Mouse (Mus musculus) frontal cortex, adult (tissue): ENCODE data around the gene Dcbld2.

Experiments used
- ATAC-seq: cut with Nextera tagmentation; 2 replicates; pipeline ENCODE4 v1.9.2; 2017; ENCODE audit warnings: mild to moderate bottlenecking, moderate library complexity, mixed read lengths; ENCODE audit not compliant: low TSS enrichment

The Dcbld2 gene

DNA sequence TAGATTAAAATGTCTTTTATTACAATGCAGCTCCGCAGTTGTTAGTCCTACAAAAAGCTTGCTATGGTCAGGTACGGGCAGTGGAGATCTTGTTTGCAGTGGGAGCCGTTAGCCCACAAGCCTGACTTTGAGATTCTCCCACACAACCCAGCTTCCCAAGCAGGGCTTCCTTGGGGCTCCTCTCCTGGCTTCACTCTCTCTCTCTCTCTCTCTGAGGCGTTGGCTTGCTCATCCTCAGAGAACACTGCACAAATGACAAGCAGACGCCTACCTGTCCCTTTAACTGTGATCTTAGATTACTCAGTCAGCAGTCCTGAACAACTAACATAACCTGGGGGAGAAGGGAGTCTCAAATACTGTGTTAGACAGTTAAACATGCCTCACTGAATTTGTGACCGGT is 79.6 kb downstream of the Dcbld2 start:
- peak; percentile 83 for ATAC-seq

- ATAC-seq = no peak
Observed at GRCm38 (mm10) chr16:58496791-58497190, 88.5 kb downstream of the Dcbld2 start.

GRCm38 (mm10) chr16:58497886-58498713 is 89.9 kb downstream of the Dcbld2 start:
- ATAC-seq = peak; percentile 48

GRCm38 (mm10) chr16:58499172-58499584 is 90.9 kb downstream of the Dcbld2 start:
- ATAC-seq = 0 out of 2 replicates have a peak, but pooled peaks have one; percentile 5

GRCm38 (mm10) chr16:58499650-58500049 is 91.4 kb downstream of the Dcbld2 start:
- no peak for ATAC-seq

DNA sequence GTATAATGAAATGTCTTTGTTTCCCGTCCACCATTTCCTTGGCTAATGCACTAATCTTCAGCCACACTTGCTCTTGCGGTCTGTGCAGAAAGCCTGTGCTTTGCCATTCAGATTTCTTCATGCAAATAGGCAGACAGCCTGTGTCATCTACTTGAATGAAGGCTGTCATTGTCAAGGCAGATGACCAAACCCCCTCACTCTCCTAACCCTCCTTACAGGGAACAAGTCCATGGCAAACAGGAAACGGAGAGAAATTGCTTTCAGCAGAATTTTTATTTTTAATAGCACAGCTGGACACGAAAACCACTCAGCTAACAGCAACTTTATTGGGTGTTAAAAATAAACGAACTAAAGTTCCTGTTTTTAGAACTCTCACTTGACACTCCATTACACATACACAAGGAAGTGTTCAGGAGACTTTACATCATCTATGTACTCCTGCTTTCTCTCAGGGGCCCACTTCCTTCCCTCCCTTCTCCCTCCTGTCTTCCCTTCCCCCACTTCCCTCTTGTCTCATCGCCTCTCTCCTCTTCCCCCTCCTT is 93.6 kb downstream of the Dcbld2 start:
- peak; percentile 20; the same call in 1 of the 2 replicates for ATAC-seq

DNA sequence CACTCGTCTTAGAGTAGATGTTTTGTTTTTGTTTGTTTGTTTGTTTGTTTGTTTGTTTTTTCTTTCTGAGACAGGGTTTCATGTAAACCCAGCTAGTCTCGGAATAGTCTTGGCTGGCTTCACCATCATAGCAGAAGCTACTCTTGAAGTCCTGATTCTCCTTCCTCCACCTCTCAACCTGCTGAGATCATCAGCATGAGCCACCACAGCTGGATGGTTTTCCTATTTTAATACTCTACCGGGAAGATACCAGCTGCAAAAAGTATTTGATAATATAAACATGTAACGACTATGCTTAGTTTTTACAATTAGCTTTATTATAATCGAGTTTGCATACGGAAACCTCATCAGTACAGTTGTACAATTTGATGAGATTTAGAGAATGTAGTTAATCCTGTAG is 94.3 kb downstream of the Dcbld2 start:
- ATAC-seq = no peak

- ATAC-seq = peak; percentile 75
Observed at GRCm38 (mm10) chr16:58504945-58505344, 96.7 kb downstream of the Dcbld2 start.

DNA sequence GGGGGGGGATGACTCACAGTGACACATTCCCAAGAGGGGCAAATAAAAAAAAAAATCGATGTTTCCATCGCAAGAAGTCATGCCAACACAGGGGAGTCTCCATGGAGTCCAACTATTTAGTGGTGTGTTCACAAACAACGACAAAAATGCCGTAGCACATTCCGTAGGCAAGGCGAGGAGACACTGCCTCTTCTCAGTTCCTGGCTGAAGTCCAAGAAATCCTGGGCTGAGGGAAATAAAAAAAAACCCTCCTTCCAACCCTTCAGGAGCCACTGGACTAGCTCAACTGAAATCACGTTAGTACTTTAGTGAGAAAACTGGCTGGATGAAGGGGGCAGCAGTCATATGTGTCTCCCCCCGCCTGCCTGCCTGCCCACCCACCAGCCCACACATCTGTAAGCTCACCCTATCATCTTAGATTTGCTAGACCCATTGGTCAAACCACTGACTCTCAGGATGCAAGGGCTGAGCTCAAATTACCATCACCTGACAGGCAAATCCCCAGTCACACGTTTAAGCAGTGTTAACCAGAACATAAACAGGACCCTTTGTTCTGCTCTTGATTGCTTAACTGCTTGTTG is 104.0 kb downstream of the Dcbld2 start:
- ATAC-seq = 0 out of 2 replicates have a peak, but pooled peaks have one; percentile 8

DNA sequence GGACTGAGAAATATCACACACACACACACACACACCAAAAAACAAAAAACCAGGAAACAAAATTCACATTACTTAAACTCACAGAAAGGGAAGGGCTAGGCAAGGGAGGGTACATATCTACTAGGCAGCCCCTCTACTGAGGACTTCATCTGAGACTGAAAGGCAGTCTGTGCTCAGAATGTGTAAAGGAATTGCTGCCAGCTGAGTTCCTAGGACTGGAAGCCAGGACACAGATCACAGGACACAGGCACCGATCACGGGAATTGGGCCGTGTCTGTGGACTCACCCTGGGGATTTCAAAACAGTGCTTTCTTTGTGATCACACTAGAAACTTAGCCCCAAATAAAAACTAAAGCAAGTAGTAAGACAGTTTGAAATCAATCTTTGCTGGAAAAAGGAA is 104.6 kb downstream of the Dcbld2 start:
- ATAC-seq = peak; percentile 44; the same call in 1 of the 2 replicates

GRCm38 (mm10) chr16:58513755-58514154 is 105.5 kb downstream of the Dcbld2 start:
- ATAC-seq = no peak

DNA sequence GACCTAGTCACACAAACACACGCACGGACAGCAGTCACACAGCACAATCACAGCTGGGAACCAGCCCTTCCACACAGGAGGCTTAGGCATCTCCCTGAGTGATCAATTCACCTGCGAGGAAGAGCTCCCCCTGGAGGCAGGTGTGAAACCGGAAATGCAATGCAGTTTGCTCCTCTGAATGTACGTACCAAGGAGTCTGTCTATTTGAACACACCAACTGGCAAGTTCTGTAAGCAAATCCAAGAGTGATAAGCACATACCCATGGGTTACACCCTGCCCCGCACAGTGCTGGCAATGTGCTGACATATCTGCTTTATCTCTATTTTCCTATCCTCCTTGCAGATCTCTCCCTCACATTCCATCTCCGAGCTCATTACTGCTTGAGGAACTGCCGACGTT is 106.3 kb downstream of the Dcbld2 start:
- no peak for ATAC-seq

DNA sequence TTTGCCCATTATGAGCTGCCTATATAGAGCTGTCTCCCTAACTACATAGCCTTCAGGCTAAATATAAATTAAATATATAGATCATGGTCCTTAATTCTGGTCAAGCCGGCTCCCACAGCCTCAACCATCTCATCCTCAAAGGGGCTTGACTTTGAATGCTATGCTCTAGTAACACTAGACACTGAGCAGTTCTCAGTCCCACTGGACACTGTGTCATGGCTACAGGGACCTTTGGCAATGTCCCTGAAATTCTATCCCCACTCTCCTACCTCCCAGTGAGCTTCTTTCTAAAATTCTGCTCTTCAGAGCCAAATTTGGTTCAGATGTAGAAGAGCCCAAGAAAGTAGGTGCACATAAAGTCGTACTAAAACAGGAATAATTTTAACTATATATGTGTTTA is 107.9 kb downstream of the Dcbld2 start:
- no peak for ATAC-seq

DNA sequence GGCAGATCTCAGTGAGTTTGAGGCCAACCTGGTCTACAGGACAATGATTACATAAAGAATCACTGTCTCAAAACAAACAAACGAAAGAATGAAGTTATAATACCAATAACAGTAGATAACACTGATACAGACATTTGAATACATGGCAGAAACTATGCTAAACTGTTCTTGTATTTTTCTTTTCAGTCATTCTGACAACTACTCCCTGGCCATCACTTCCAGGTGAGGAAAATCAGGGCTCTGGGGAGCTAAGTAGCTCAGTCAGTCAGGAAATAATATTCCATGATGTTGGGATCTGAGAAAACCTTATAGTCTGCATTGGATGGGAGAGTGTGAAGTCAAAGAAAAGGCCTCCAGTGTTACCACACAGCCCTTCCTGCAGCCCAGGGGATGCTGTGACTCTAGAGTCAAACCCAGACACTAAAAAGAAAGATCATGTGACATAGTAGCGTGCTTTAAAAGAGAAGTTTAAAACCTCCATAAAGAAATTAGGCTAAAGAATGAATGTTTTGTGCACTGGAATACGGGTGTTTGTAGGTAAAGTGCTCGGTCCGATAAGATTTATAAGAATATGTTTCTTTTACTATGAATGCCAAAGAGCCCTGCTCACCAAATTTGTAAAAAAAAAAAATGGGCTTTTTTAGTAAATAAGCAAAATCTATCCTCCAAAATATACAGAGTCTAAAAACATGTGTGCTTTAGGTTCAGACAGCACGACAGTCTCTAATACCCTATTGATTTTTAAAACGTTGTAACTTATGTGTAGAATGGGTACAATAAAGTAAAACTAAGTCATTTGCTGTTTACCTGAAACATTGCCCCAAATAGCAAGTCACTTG is 108.9 kb downstream of the Dcbld2 start:
- ATAC-seq = no peak
